10 mouse cellular contexts compared by ENCODE assay signal in genomic region chr19:53058726-53059334, GRCm38 (mm10). TPM values are rescaled to one million over a fixed set of nuclear protein-coding genes. Genes with fewer than 3 reads are reported as not detected.
DNase-seq lines count a peak whose midpoint lies in the region; ATAC-seq and TF ChIP-seq lines count a peak whose summit lies in the region.
"Had no signal": no experiment of that assay in that cellular context is flagged by ENCODE, and none has a peak within 500 bp of the region (broad histone marks: within the 10 kb centered on the region; RNA-seq: fewer than 3 reads in every experiment).

No protein-coding gene starts in this region.

- H3K27ac ChIP-seq in kidney, postnatal 0 days, result peak overlapping the region; percentile 65
- H3K27ac ChIP-seq: forebrain, embryonic 12.5 days; hindbrain, embryonic 12.5 days; neural tube, embryonic 12.5 days had no signal

- peak; percentile 72; the same call in 1 of the 2 replicates for ATAC-seq in kidney, postnatal 0 days (replicated peaks; ENCODE audit: low FRiP score, low read depth)
- peak; percentile 32 to 37; a peak in 2 of 4 replicates for ATAC-seq in hematopoietic stem cell, adult 5-6 weeks (replicated peaks in 1 of 2; ENCODE audit: insufficient read depth in 1 of 2, low FRiP score in 2 of 2, low TSS enrichment in 1 of 2, low read depth in 1 of 2, poor library complexity in 2 of 2, severe bottlenecking in 2 of 2)
- peak; percentile 98 for ATAC-seq in megakaryocyte-erythroid progenitor cell, adult 5-6 weeks (replicated peaks; ENCODE audit: low FRiP score, low TSS enrichment, poor library complexity, severe bottlenecking)

- TF ChIP-seq CTCF in kidney, postnatal 0 days (IDR thresholded peaks at IDR 0.05; ENCODE audit: low read depth), result no peak

- 58% methylated on average over 8 of the region's 8 CpGs for WGBS in kidney, postnatal 0 days

- no peaks in the 10 kb centered on the region for H3K27me3 ChIP-seq in kidney, postnatal 0 days (ENCODE audit: insufficient read depth, low read length)
- H3K27me3 ChIP-seq: forebrain, embryonic 12.5 days; hindbrain, embryonic 12.5 days; neural tube, embryonic 12.5 days had no signal

- no peak overlapping the region for H3K4me3 ChIP-seq in kidney, postnatal 0 days (replicated peaks; ENCODE audit: low read depth, low read length)
- H3K4me3 ChIP-seq: forebrain, embryonic 12.5 days; hindbrain, embryonic 12.5 days; neural tube, embryonic 12.5 days had no signal

- H3K9ac ChIP-seq in kidney, postnatal 0 days (ENCODE audit: low read depth, low read length), result no peak overlapping the region
- H3K9ac ChIP-seq: forebrain, embryonic 12.5 days; hindbrain, embryonic 12.5 days; neural tube, embryonic 12.5 days had no signal

- H3K4me2 ChIP-seq in kidney, postnatal 0 days (ENCODE audit: low read length), result no peak overlapping the region
- H3K4me2 ChIP-seq: forebrain, embryonic 12.5 days; hindbrain, embryonic 12.5 days; neural tube, embryonic 12.5 days had no signal

- H3K36me3 ChIP-seq in kidney, postnatal 0 days (ENCODE audit: insufficient read depth, low read length), result no peaks in the 10 kb centered on the region
- H3K36me3 ChIP-seq: forebrain, embryonic 12.5 days; hindbrain, embryonic 12.5 days; neural tube, embryonic 12.5 days had no signal

- DNase-seq in kidney, postnatal 0 days (ENCODE audit: low spot score), result peak; percentile 48
- DNase-seq in kidney, adult 18-20 months, result no peak
- DNase-seq in ZHBTc4 (ENCODE audit: low read depth, low spot score), result peak; percentile 95
- no peak for DNase-seq in layer of hippocampus, adult 18-20 months (ENCODE audit: low spot score in 2 of 2)
- no peak for DNase-seq in left cerebral cortex, adult 18-20 months (ENCODE audit: low spot score in 2 of 2)

- no peaks in the 10 kb centered on the region for H3K9me3 ChIP-seq in kidney, postnatal 0 days (replicated peaks; ENCODE audit: low read length)
- H3K9me3 ChIP-seq: forebrain, embryonic 12.5 days; hindbrain, embryonic 12.5 days; neural tube, embryonic 12.5 days had no signal

- peaks cover 7% of the 10 kb centered on the region; the same call in 1 of the 2 replicates for H3K4me1 ChIP-seq in kidney, postnatal 0 days (replicated peaks; ENCODE audit: insufficient read depth, low read length)
- H3K4me1 ChIP-seq: forebrain, embryonic 12.5 days; hindbrain, embryonic 12.5 days; neural tube, embryonic 12.5 days had no signal

RNA-seq across cellular contexts. Expression of gene Xpnpep1, which starts 18.8 kb away (rescaled TPM):
- polyA plus RNA-seq in kidney, postnatal 0 days (2015; fragmentation: Nextera tagmentation; extraction: Ambion mirVana), result 147 and 164 TPM in 2 replicates
- 31.7 and 51.9 TPM in 2 replicates for total RNA-seq in hematopoietic stem cell, adult 5-6 weeks (2017)
- 103 and 128 TPM in 2 replicates for total RNA-seq in megakaryocyte-erythroid progenitor cell, adult 5-6 weeks (2014; fragmentation: Nextera tagmentation)
- 73.6 and 186 TPM in 2 replicates for total RNA-seq in megakaryocyte-erythroid progenitor cell, adult 5-6 weeks (2017)
- 10 to 100 TPM; 72.8 to 79.3 TPM for total RNA-seq in layer of hippocampus, adult 18-20 months (2021)
- 10 to 100 TPM; 60.4 to 65.1 TPM for total RNA-seq in left cerebral cortex, adult 18-20 months (2021)

Comparison
In these comparisons a context has a peak if more than half of its experiments do, and no peak if none do; other contexts are left out.
1. DNase-seq: peak in kidney, postnatal 0 days (single experiment) and ZHBTc4 (single experiment); none in kidney, adult 18-20 months (single experiment), layer of hippocampus, adult 18-20 months (0 of 2) and left cerebral cortex, adult 18-20 months (0 of 2).
2. ATAC-seq: peak in every context shown above with its lines; median percentile 98 in megakaryocyte-erythroid progenitor cell, adult 5-6 weeks; 72 in kidney, postnatal 0 days; 34 in hematopoietic stem cell, adult 5-6 weeks.